Mouse (Mus musculus) thymus, postnatal 0 days (tissue): ENCODE measurements around the gene Rdh16. TPM values are rescaled to one million over a fixed set of nuclear protein-coding genes. Genes with fewer than 3 reads are reported as not detected.
"Not testable (repeated sequence)": the region's sequence is repeated elsewhere in the genome, so short reads cannot be mapped to it uniquely, and the experiment has no call there.

Experiments used
- DNase-seq: peaks from one replicate; pipeline ENCODE4 v3.0.0-alpha.2; 2015; ENCODE audit warnings: low spot score
- polyA plus RNA-seq: library from polyadenylated mRNA; unstranded; fragments of >200 nt; fragmentation: Nextera tagmentation; extraction: Ambion mirVana; gene quantifications from 2 replicates; pipeline ENCODE4 v1.2.1, GENCODE M21; 2015

The Rdh16 gene
- polyA plus RNA-seq, 1 experiment from 2014 or later, result not detected

- DNase-seq, result no peak
These were observed 28.2 kb downstream of the Rdh16 start for GRCm38 (mm10) chr10:127829121-127829520.

GRCm38 (mm10) chr10:127834186-127834585 lies 33.2 kb downstream of the Rdh16 start:
- not testable (repeated sequence) for DNase-seq

- no peak for DNase-seq
These were observed 34.3 kb downstream of the Rdh16 start for GRCm38 (mm10) chr10:127835292-127835691.

GRCm38 (mm10) chr10:127837793-127838192 lies 36.8 kb downstream of the Rdh16 start:
- not testable (repeated sequence) for DNase-seq

- no peak for DNase-seq
These were observed 37.6 kb downstream of the Rdh16 start for GRCm38 (mm10) chr10:127838539-127838938.

GRCm38 (mm10) chr10:127840776-127841175 lies 39.8 kb downstream of the Rdh16 start:
- DNase-seq, result no peak

- not testable (repeated sequence) for DNase-seq
These were observed 45.0 kb downstream of the Rdh16 start for GRCm38 (mm10) chr10:127845945-127846344.

GRCm38 (mm10) chr10:127848089-127848488 lies 47.1 kb downstream of the Rdh16 start:
- DNase-seq, result no peak

GRCm38 (mm10) chr10:127849628-127850027 lies 48.7 kb downstream of the Rdh16 start, which contains the start of gene Rdh19:
Gene Rdh19, plus strand, starts transcription at chr10:127849928.
- DNase-seq, result no peak

GRCm38 (mm10) chr10:127856376-127856775 lies 55.4 kb downstream of the Rdh16 start:
- no peak for DNase-seq

- DNase-seq, result no peak
These were observed 64.0 kb downstream of the Rdh16 start for GRCm38 (mm10) chr10:127864931-127865330.

- DNase-seq, result no peak
These were observed 65.3 kb downstream of the Rdh16 start, which contains the start of gene Rdh16f2 for GRCm38 (mm10) chr10:127866232-127866631. Gene Rdh16f2, plus strand, starts transcription at chr10:127866474.

- DNase-seq, result peak; percentile 28
These were observed 71.5 kb downstream of the Rdh16 start for GRCm38 (mm10) chr10:127872484-127872883.

- no peak for DNase-seq
These were observed 76.7 kb downstream of the Rdh16 start for GRCm38 (mm10) chr10:127877681-127878080.

GRCm38 (mm10) chr10:127878262-127879057 lies 77.5 kb downstream of the Rdh16 start:
- no peak for DNase-seq

- DNase-seq, result no peak
These were observed 78.3 kb downstream of the Rdh16 start for GRCm38 (mm10) chr10:127879155-127879688.

- no peak for DNase-seq
These were observed 80.1 kb downstream of the Rdh16 start for GRCm38 (mm10) chr10:127881041-127881440.

GRCm38 (mm10) chr10:127886551-127886950 lies 85.6 kb downstream of the Rdh16 start:
- DNase-seq, result no peak

- no peak for DNase-seq
These were observed 86.0 kb downstream of the Rdh16 start for GRCm38 (mm10) chr10:127886971-127887370.

GRCm38 (mm10) chr10:127888605-127889004 lies 87.7 kb downstream of the Rdh16 start, which contains the start of gene Rdh7:
Gene Rdh7, minus strand, starts transcription at chr10:127888817.
- DNase-seq, result no peak

- DNase-seq, result no peak
These were observed 90.5 kb downstream of the Rdh16 start for GRCm38 (mm10) chr10:127891481-127891880.

- DNase-seq, result peak; percentile 55
These were observed 92.4 kb downstream of the Rdh16 start for GRCm38 (mm10) chr10:127893163-127894022.
